Mouse (Mus musculus) erythroblast, embryonic 14.5 days (primary cell): ENCODE results near the gene Col1a1. TPM values are rescaled to one million over a fixed set of nuclear protein-coding genes. Genes with fewer than 3 reads are reported as not detected.

Source experiments
- H3K27me3 ChIP-seq: 2 replicates; pipeline ENCODE4 v1.6.1; 2012; ENCODE audit warnings: inconsistent platforms; ENCODE audit not compliant: control insufficient read depth
- H3K36me3 ChIP-seq: 2 replicates; pipeline ENCODE4 v1.6.1; 2012; ENCODE audit warnings: mild to moderate bottlenecking, inconsistent platforms; ENCODE audit not compliant: control insufficient read depth
- H3K4me1 ChIP-seq: 2 replicates; pipeline ENCODE4 v1.6.1; 2012; ENCODE audit warnings: inconsistent platforms; ENCODE audit not compliant: control insufficient read depth
- H3K4me3 ChIP-seq: replicated peaks from 2 replicates; pipeline ENCODE3; 2012; ENCODE audit warnings: moderate library complexity, mild to moderate bottlenecking, inconsistent platforms
- H3K9me3 ChIP-seq: 2 replicates; pipeline ENCODE4 v1.6.1; 2012; ENCODE audit warnings: low read length, inconsistent platforms, mixed read lengths; ENCODE audit not compliant: control insufficient read depth
- GATA1 ChIP-seq: IDR thresholded peaks from 2 replicates; pipeline ENCODE4 v1.6.1; 2012; ENCODE audit warnings: low read length, inconsistent platforms, mixed read lengths
- TAL1 ChIP-seq: IDR thresholded peaks from 3 replicates; pipeline ENCODE4 v1.6.1; 2012; ENCODE audit warnings: low read length, inconsistent platforms, mixed read lengths
- polyA plus RNA-seq: library from polyadenylated mRNA; stranded (reverse); fragments of >175 nt; gene quantifications from 2 replicates; pipeline ENCODE4 v1.2.3, GENCODE M21; 2012

The Col1a1 gene
- polyA plus RNA-seq, 1 experiment: 0.01 TPM

DNA sequence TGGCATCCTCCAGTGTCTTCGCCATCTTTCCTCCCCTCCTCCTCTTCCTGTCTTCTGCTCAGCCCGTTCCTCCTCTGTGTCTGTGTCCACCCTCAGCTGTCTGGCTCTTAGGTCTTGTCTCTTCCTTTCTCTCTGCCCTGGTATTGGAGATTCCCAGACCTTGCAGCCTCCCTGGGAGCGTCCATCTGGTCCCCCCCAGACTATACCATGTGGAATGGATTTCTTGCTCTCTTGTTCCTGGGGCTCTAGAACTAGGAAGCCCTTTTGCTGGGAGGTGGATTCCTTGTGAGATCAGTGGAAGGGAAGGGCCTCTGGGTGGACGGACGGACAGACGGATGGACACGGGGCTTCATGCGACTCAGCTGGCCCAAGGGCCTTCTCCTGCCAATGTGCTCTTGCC lies 60.1 kb downstream of the Col1a1 start:
- Histone ChIP-seq H3K4me3 (peak overlapping the region; percentile 86), H3K27me3 (peaks cover 10% of the 10 kb centered on the region; the same call in 1 of the 2 replicates), H3K9me3 (no peaks in the 10 kb centered on the region), H3K36me3 (peaks cover 84% of the 10 kb centered on the region), H3K4me1 (peaks cover 98% of the 10 kb centered on the region)
- no peak for TF ChIP-seq GATA1
- no peak for TF ChIP-seq TAL1

DNA sequence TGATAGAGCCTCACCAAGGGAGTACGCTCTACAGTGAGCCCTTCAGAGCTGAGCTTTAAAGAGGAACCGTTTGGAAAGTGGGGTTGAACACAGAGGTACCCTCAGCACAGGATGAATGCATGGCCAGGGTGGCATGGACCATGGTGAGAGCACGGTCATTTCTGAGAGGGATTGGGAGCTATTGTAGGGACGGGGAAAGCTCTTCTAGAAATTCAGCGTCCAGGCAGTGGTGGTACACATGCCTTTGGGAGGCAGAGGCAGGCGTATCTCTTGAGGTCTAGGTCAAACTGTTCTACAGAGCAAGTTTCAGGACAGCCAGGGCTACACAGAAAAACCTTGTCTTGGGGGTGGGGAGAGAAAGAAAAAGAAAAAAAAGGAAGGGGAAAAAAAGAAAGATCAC lies 61.0 kb downstream of the Col1a1 start:
- Histone ChIP-seq H3K4me1 (peaks cover 100% of the 10 kb centered on the region), H3K27me3 (peaks cover 6% of the 10 kb centered on the region; the same call in 1 of the 2 replicates), H3K4me3 (peak overlapping the region; percentile 67), H3K9me3 (no peaks in the 10 kb centered on the region), H3K36me3 (peaks cover 93% of the 10 kb centered on the region)
- TF ChIP-seq GATA1 (no peak), TAL1 (no peak)

DNA sequence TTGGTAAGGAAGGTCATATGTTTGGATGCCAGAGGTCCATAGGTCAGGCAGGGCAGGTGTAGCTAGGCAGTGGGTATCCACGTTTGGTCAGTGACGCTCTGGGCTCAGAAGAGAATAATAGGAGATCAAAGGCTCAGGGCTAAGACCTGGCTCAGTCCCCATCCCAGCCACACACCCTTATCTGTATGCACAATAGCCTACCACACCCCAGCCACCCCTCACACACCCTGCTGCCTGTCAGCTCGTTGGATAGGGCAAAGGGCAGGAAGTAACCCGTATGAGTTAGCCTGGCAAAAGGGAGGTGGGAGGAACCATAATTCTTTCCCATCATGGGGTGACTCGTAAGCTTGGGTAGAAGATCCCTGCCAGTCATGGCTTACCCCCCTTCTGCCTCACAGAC lies 61.6 kb downstream of the Col1a1 start:
- Histone ChIP-seq H3K27me3 (no peaks in the 10 kb centered on the region; the same call in 1 of the 2 replicates), H3K36me3 (peaks cover 99% of the 10 kb centered on the region), H3K4me3 (peak overlapping the region; percentile 67), H3K9me3 (no peaks in the 10 kb centered on the region), H3K4me1 (peaks cover 100% of the 10 kb centered on the region)
- TF ChIP-seq TAL1: peak; percentile 55
- peak; percentile 86 for TF ChIP-seq GATA1

DNA sequence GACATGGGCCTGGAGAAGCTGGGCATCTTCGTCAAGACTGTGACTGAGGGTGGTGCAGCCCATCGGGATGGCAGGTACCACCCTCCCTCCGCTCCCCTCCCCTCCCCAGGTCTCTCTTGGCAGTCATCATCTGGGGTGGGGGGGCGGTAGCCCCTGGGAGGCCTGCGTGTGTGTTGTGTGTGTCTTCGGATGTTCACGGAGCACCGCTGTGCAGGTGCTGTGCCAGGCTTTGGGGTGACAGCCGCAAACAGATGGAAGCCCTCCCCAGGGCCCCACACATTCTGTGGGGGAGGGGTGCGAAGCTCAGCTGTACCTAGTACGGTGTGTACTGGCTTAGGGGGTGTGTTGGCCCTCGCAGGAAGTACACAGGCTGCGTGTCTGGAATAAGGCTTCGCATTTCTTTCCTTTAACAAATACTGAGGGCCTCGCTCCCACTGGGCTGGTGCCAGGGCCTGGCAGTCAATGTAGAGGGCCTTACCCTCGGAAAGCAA lies 62.1 kb downstream of the Col1a1 start:
- Histone ChIP-seq H3K9me3 (no peaks in the 10 kb centered on the region), H3K4me1 (peaks cover 100% of the 10 kb centered on the region), H3K27me3 (no peaks in the 10 kb centered on the region), H3K4me3 (peak overlapping the region; percentile 67), H3K36me3 (peaks cover 100% of the 10 kb centered on the region)
- TF ChIP-seq TAL1: no peak
- no peak for TF ChIP-seq GATA1

DNA sequence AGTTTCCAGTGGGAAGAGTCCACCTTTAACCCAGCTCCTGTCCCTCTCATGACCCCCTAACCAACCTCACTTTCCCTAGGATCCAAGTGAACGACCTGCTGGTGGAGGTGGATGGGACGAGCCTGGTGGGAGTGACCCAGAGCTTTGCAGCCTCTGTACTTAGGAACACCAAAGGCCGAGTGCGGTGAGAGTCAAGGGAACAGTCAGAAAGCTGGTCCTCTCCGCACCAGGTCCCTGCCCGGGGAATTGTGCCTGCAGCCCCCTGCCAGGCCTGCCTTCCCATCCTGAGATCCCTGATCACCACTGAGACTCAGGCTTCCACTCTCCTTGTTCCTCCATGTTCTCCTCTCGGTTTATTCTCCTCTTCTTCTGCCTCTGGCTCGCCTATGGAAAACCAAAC lies 64.1 kb downstream of the Col1a1 start:
- TF ChIP-seq GATA1: no peak
- TF ChIP-seq TAL1: no peak
- peaks cover 100% of the 10 kb centered on the region for H3K4me1 ChIP-seq
- no peaks in the 10 kb centered on the region for H3K27me3 ChIP-seq
- H3K36me3 ChIP-seq: peaks cover 100% of the 10 kb centered on the region
- no peaks in the 10 kb centered on the region for H3K9me3 ChIP-seq
- no peak overlapping the region for H3K4me3 ChIP-seq

DNA sequence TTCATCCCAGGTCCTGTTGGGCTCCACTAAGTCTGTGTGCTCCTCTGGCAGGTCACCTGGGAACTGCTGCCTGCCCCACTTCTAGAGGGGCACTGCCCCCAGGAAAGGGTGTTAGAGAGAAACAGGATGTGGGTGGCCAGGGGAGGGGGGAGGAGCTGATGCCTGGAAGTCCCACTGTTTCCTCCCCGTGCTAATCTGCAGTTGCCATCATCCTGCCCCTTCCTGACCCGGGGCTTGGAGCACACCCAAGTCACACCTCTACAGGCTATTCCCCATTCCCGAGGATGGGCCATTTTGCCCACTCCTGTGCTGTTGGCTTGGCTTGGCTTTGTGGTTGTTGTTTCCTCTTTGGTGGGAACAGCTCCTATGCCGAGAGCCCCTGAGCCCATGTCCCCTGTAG lies 64.5 kb downstream of the Col1a1 start:
- TF ChIP-seq TAL1 (no peak), GATA1 (no peak)
- Histone ChIP-seq H3K36me3 (peaks cover 100% of the 10 kb centered on the region), H3K9me3 (no peaks in the 10 kb centered on the region), H3K4me1 (peaks cover 100% of the 10 kb centered on the region), H3K4me3 (peak overlapping the region; percentile 40), H3K27me3 (no peaks in the 10 kb centered on the region)

DNA sequence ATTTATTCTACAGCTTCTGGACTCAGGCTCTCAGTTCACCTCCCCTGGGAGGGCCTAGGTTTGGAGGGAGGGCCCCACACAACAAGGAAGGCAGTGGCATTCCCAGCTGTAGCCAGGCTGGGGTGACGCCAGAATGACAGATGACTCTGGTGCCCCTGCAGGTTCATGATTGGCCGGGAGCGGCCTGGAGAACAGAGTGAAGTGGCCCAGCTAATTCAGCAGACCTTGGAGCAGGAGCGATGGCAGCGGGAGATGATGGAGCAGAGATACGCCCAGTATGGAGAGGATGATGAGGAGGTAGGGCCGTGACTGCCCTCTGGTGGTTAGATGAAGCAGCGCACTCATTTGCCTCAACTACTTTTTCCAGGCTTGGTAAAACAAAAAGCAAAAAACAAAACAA lies 65.0 kb downstream of the Col1a1 start:
- H3K27me3 ChIP-seq: no peaks in the 10 kb centered on the region
- H3K4me1 ChIP-seq: peaks cover 100% of the 10 kb centered on the region
- peak; percentile 94 for TF ChIP-seq GATA1
- no peak for TF ChIP-seq TAL1
- H3K4me3 ChIP-seq: peak overlapping the region; percentile 40
- no peaks in the 10 kb centered on the region for H3K9me3 ChIP-seq
- peaks cover 100% of the 10 kb centered on the region for H3K36me3 ChIP-seq

DNA sequence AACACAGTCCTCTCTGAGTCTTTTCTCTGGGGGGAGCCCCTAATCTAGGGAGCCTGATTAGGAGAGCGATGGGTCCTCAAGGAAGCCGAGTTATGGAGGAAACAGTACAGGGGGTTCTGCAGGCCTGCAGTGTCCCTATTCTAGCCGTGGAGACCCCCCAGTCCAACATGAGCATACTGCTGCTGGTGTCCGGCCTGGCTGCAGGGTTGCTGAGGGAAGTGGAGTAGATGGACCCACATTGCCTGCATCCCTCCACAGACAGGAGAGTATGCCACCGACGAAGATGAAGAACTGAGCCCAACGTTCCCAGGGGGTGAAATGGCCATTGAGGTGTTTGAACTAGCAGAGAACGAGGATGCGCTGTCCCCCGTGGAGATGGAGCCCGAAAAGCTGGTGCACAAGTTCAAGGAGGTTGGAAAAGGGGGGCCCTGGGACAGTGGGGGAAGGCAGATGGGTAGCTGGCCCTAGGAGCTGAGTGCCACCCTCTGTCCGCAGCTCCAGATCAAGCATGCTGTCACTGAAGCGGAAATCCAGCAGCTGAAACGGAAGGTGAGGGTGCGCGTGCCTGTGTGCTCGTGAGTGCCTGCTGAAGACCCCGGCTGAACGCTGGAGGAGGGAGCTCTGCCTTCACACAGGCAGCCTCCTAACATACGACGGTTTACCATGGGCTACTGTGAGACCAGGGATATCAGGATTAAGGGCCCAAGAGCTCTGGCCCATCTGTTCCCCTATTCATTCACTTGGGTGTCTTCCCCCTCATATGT lies 65.7 kb downstream of the Col1a1 start:
- TF ChIP-seq GATA1 (no peak), TAL1 (no peak)
- Histone ChIP-seq H3K36me3 (peaks cover 94% of the 10 kb centered on the region), H3K9me3 (no peaks in the 10 kb centered on the region), H3K4me3 (no peak overlapping the region), H3K27me3 (no peaks in the 10 kb centered on the region), H3K4me1 (peaks cover 100% of the 10 kb centered on the region)

Other genes with a start within 250 kb of the Col1a1 start
- 0.02 TPM in 1 of 2 replicates, not detected in the other for gene Gm11541, start 231.7 kb upstream of the Col1a1 start, polyA plus RNA-seq
- gene Cdc34b, start 194.4 kb upstream of the Col1a1 start, polyA plus RNA-seq: 0.07 TPM in 1 of 2 replicates, not detected in the other
- not detected in 2 replicates for gene Tmem92, start 153.5 kb upstream of the Col1a1 start, polyA plus RNA-seq
- gene Hils1, start 31.4 kb downstream of the Col1a1 start, polyA plus RNA-seq: not detected in 2 replicates
- gene Sgca, start 40.1 kb downstream of the Col1a1 start, polyA plus RNA-seq: not detected in 2 replicates
- gene Ppp1r9b, start 54.8 kb downstream of the Col1a1 start, polyA plus RNA-seq: 29.1 and 31.4 TPM in 2 replicates
- gene Samd14, start 73.7 kb downstream of the Col1a1 start, polyA plus RNA-seq: 123 and 135 TPM in 2 replicates
- 4.0 and 7.2 TPM in 2 replicates for gene Pdk2, start 105.1 kb downstream of the Col1a1 start, polyA plus RNA-seq
- 0.01 and 0.03 TPM in 2 replicates for gene Itga3, start 140.6 kb downstream of the Col1a1 start, polyA plus RNA-seq
- not detected in 2 replicates for gene Dlx3, start 183.9 kb downstream of the Col1a1 start, polyA plus RNA-seq
- not detected in 2 replicates for gene Dlx4, start 210.0 kb downstream of the Col1a1 start, polyA plus RNA-seq